In the genomic region with DNA sequence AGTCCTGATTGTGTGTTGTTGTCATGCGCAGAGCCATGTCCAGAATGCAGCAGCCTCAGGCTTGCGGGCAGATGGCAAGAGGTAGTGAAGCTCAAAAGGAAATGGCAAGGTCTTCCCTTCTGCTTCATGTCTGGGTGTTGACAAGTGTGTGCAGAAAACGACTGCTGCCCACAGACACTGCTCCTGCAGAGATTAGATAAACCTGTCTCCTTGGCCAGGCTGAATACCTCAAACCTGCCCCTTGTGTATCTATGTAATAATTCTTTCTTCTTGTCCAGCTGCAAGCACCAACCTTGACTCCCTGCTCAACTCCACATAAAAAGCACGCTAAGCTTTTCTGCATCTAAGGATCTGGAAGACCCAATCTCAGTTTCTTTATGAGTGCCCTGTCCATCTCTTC, we compare ENCODE assay signal across 22 mouse cellular contexts. TPM values are rescaled to one million over a fixed set of nuclear protein-coding genes. Genes with fewer than 3 reads are reported as not detected.
DNase-seq lines count a peak whose midpoint lies in the region; ATAC-seq and TF ChIP-seq lines count a peak whose summit lies in the region.
"Had no signal": no experiment of that assay in that cellular context is flagged by ENCODE, and none has a peak within 500 bp of the region (broad histone marks: within the 10 kb centered on the region; RNA-seq: fewer than 3 reads in every experiment).

No protein-coding gene starts in this region.

- intact Hi-C loops in left cerebral cortex, postnatal 4 days (cut with DNase I): no loop called here
- intact Hi-C loops in left cerebral cortex, postnatal 14 days (cut with DNase I): no loop called here

- peak; percentile 32 for TF ChIP-seq EP300 in liver, embryonic 14.5 days (IDR thresholded peaks at IDR 0.05; ENCODE audit: low read depth)

- H3K4me2 ChIP-seq in liver, embryonic 14.5 days (ENCODE audit: low read depth): no peak overlapping the region
- no peak overlapping the region for H3K4me2 ChIP-seq in heart, embryonic 12.5 days
- H3K4me2 ChIP-seq: embryonic facial prominence, embryonic 13.5 days; forebrain, embryonic 12.5 days; heart, embryonic 15.5 days; hindbrain, embryonic 13.5 days had no signal

- H3K36me3 ChIP-seq in G1E (replicated peaks): no peaks in the 10 kb centered on the region
- no peaks in the 10 kb centered on the region for H3K36me3 ChIP-seq in liver, embryonic 14.5 days (replicated peaks; ENCODE audit: control insufficient read depth, insufficient read depth, low read depth)
- H3K36me3 ChIP-seq in heart, embryonic 12.5 days: no peaks in the 10 kb centered on the region
- H3K36me3 ChIP-seq: embryonic facial prominence, embryonic 13.5 days; forebrain, embryonic 12.5 days; heart, embryonic 10.5 days; heart, embryonic 15.5 days; hindbrain, embryonic 13.5 days had no signal

- peaks cover 34% of the 10 kb centered on the region for H3K4me1 ChIP-seq in G1E (ENCODE audit: insufficient read depth, low read depth, low read length)
- H3K4me1 ChIP-seq in liver, embryonic 14.5 days (replicated peaks; ENCODE audit: control insufficient read depth in 2 of 2, insufficient read depth in 2 of 2, low read length in 1 of 2): peaks cover 0 to 2% of the 10 kb centered on the region in 2 experiments; a peak in 1 of 4 replicates
- no peaks in the 10 kb centered on the region for H3K4me1 ChIP-seq in heart, embryonic 12.5 days (replicated peaks)
- H3K4me1 ChIP-seq: embryonic facial prominence, embryonic 13.5 days; forebrain, embryonic 12.5 days; heart, embryonic 10.5 days; heart, embryonic 15.5 days; hindbrain, embryonic 13.5 days had no signal

- no peak for TF ChIP-seq CTCF in G1E (IDR thresholded peaks at IDR 0.05; ENCODE audit: low read depth, low read length)
- no peak for TF ChIP-seq CTCF in liver, embryonic 14.5 days (IDR thresholded peaks at IDR 0.05; ENCODE audit: low read depth)

- DNase-seq in left cerebral cortex, postnatal 4 days: peak; percentile 26
- no peak for DNase-seq in left cerebral cortex, postnatal 14 days (ENCODE audit: low spot score in 2 of 2)
- no peak for DNase-seq in G1E (ENCODE audit: low spot score)
- no peak for DNase-seq in liver, embryonic 14.5 days (ENCODE audit: low read depth in 3 of 3, low spot score in 3 of 3)
- DNase-seq in thymus, postnatal 0 days (ENCODE audit: low spot score): no peak
- DNase-seq: adrenal gland, adult 2 months; adrenal gland, postnatal 36 days; cerebellum, adult 2 months; cerebellum, postnatal 25 days; gastrocnemius, postnatal 10 days; heart, adult 18-20 months; heart, postnatal 14 days had no signal

- peak; percentile 51 for ATAC-seq in G1E (ENCODE audit: extremely low read depth, insufficient number of reproducible peaks, low FRiP score, poor library complexity, severe bottlenecking)
- peak; percentile 59 for ATAC-seq in liver, embryonic 14.5 days (ENCODE audit: insufficient read depth)
- peak; percentile 52 for ATAC-seq in megakaryocyte-erythroid progenitor cell, adult 5-6 weeks (replicated peaks; ENCODE audit: low FRiP score, low TSS enrichment, poor library complexity, severe bottlenecking)
- no peak for ATAC-seq in heart, embryonic 12.5 days (ENCODE audit: insufficient number of reproducible peaks, low FRiP score)
- ATAC-seq: forebrain, embryonic 16.5 days had no signal

- H3K4me3 ChIP-seq in G1E (ENCODE audit: low read depth, low read length): no peak overlapping the region
- H3K4me3 ChIP-seq in liver, embryonic 14.5 days (ENCODE audit: insufficient read depth in 1 of 2, low read depth in 2 of 2, low read length in 2 of 2): no peak overlapping the region
- no peak overlapping the region for H3K4me3 ChIP-seq in heart, embryonic 12.5 days
- H3K4me3 ChIP-seq: embryonic facial prominence, embryonic 13.5 days; forebrain, embryonic 12.5 days; heart, embryonic 10.5 days; heart, embryonic 15.5 days; hindbrain, embryonic 13.5 days had no signal

- no peak overlapping the region for H3K27ac ChIP-seq in liver, embryonic 14.5 days
- no peak overlapping the region for H3K27ac ChIP-seq in heart, embryonic 12.5 days (ENCODE audit: poor library complexity, severe bottlenecking)
- H3K27ac ChIP-seq: embryonic facial prominence, embryonic 13.5 days; forebrain, embryonic 12.5 days; heart, embryonic 10.5 days; heart, embryonic 15.5 days; hindbrain, embryonic 13.5 days had no signal

- H3K27me3 ChIP-seq in G1E (ENCODE audit: insufficient read depth, low read length): no peaks in the 10 kb centered on the region
- no peaks in the 10 kb centered on the region for H3K27me3 ChIP-seq in liver, embryonic 14.5 days (ENCODE audit: control insufficient read depth, insufficient read depth, low read length)
- no peaks in the 10 kb centered on the region for H3K27me3 ChIP-seq in heart, embryonic 12.5 days (replicated peaks)
- H3K27me3 ChIP-seq: embryonic facial prominence, embryonic 13.5 days; forebrain, embryonic 12.5 days; heart, embryonic 15.5 days had no signal

- no peak overlapping the region for H3K9ac ChIP-seq in liver, embryonic 14.5 days (replicated peaks)
- H3K9ac ChIP-seq in heart, embryonic 12.5 days: no peak overlapping the region
- H3K9ac ChIP-seq: embryonic facial prominence, embryonic 13.5 days; forebrain, embryonic 12.5 days; heart, embryonic 15.5 days; hindbrain, embryonic 13.5 days had no signal

- WGBS in liver, embryonic 14.5 days (ENCODE audit: insufficient replicate concordance): 45% methylated on average over 4 of the region's 4 CpGs
- 41% methylated on average over 4 of the region's 4 CpGs for WGBS in heart, embryonic 12.5 days

- peaks cover 5% of the 10 kb centered on the region for H3K9me3 ChIP-seq in G1E (replicated peaks)
- H3K9me3 ChIP-seq in liver, embryonic 14.5 days (ENCODE audit: control insufficient read depth, low read length): no peaks in the 10 kb centered on the region
- peaks cover 7% of the 10 kb centered on the region for H3K9me3 ChIP-seq in heart, embryonic 12.5 days (replicated peaks)
- H3K9me3 ChIP-seq: embryonic facial prominence, embryonic 13.5 days; heart, embryonic 10.5 days; heart, embryonic 15.5 days; hindbrain, embryonic 13.5 days had no signal

RNA-seq across cellular contexts. Expression of a gene that starts 19.9 kb away (rescaled TPM):
- 1 to 10 TPM; 6.6 to 6.8 TPM for total RNA-seq in left cerebral cortex, postnatal 4 days (2021)
- total RNA-seq in left cerebral cortex, postnatal 14 days (2021): 10 to 100 TPM; 19.2 to 24.4 TPM
- total RNA-seq in G1E (2014; fragmentation: Nextera tagmentation) (1.1 and 3.2 TPM in 2 replicates), G1E (2017) (0.06 and 0.16 TPM in 2 replicates)
- 0.13 and 0.14 TPM in 2 replicates for polyA plus RNA-seq in G1E (2012)
- not detected in 2 replicates for polyA plus RNA-seq in liver, embryonic 14.5 days (2012; rRNA removed)
- polyA plus RNA-seq in liver, embryonic 14.5 days (2014; fragmentation: Nextera tagmentation; extraction: Ambion mirVana): not detected in 2 replicates
- not detected in 2 replicates for total RNA-seq in megakaryocyte-erythroid progenitor cell, adult 5-6 weeks (2014; fragmentation: Nextera tagmentation)
- total RNA-seq in megakaryocyte-erythroid progenitor cell, adult 5-6 weeks (2017): not detected in 2 replicates
- 4.0 and 5.2 TPM in 2 replicates for polyA plus RNA-seq in thymus, postnatal 0 days (2015; fragmentation: Nextera tagmentation; extraction: Ambion mirVana)
- not detected in 2 replicates for polyA plus RNA-seq in heart, embryonic 12.5 days (2016; fragmentation: Nextera tagmentation; extraction: Ambion mirVana)
- total RNA-seq: adrenal gland, adult 2 months; adrenal gland, postnatal 36 days; heart, adult 18-20 months; heart, postnatal 14 days; hematopoietic stem cell, adult 5-6 weeks had no signal
- polyA plus RNA-seq: C2C12; heart, embryonic 10.5 days; heart, embryonic 15.5 days had no signal
